Mouse (Mus musculus) CH12.LX (cell line): ENCODE measurements at regions not wholly inside any gene's neighbourhood (a gene's known extent, or its start where the extent isn't known, plus 50 kb on each side); places are given as distances from the start of the nearest gene placed in this dataset.

ENCODE experiments used
- DNase-seq: peaks from one replicate; pipeline ENCODE4 v3.0.0-alpha.2; 2013; ENCODE audit errors: extremely low read depth
- H3K27ac ChIP-seq: 2 replicates; pipeline ENCODE4 v1.5.1; 2012; ENCODE audit warnings: low read depth, mild to moderate bottlenecking, control low read depth, moderate library complexity; ENCODE audit not compliant: insufficient read depth
- H3K27me3 ChIP-seq: replicated peaks from 2 replicates; pipeline ENCODE3; 2012; ENCODE audit warnings: inconsistent platforms
- H3K36me3 ChIP-seq, 2 experiments: replicated peaks in 1 of 2; 2 replicates each; pipeline versions ENCODE3 to v1.6.1; 2012; ENCODE audit warnings: inconsistent platforms in 1 of 2, low read length in 1 of 2, mild to moderate bottlenecking in 1 of 2, mixed read lengths in 1 of 2, moderate library complexity in 1 of 2; ENCODE audit not compliant: control insufficient read depth in 1 of 2, insufficient read depth in 1 of 2
- H3K4me1 ChIP-seq, 2 experiments: 2 replicates each; pipeline ENCODE4 v1.6.1; 2012; ENCODE audit warnings: inconsistent platforms in 1 of 2, moderate library complexity in 1 of 2; ENCODE audit not compliant: insufficient read depth in 2 of 2, control insufficient read depth in 1 of 2
- H3K4me2 ChIP-seq: 2 replicates; pipeline ENCODE4 v1.6.1; 2012; ENCODE audit warnings: low read depth, mild to moderate bottlenecking, control low read depth; ENCODE audit not compliant: poor library complexity, insufficient read depth, severe bottlenecking
- H3K4me3 ChIP-seq, 3 experiments: fragments of 150-350 bp in 1 of 3; sonication (generic) in 1 of 3; replicated peaks in 1 of 3; 2 replicates each; pipeline versions ENCODE3 to v1.5.1; 2011 to 2012; ENCODE audit warnings: low read depth in 2 of 3, low read length in 2 of 3, mild to moderate bottlenecking in 2 of 3, moderate library complexity in 2 of 3, control low read depth in 1 of 3, improper control_type of control experiment in 1 of 3, inconsistent platforms in 1 of 3, mixed read lengths in 1 of 3; ENCODE audit not compliant: poor library complexity in 1 of 3
- H3K79me2 ChIP-seq: replicated peaks from 2 replicates; pipeline ENCODE4 v1.6.1; 2012; ENCODE audit warnings: mild to moderate bottlenecking, moderate library complexity; ENCODE audit not compliant: control insufficient read depth, poor library complexity, insufficient read depth, severe bottlenecking; ENCODE audit errors: extremely low read depth
- H3K9ac ChIP-seq: 2 replicates; pipeline ENCODE4 v1.6.1; 2012; ENCODE audit warnings: low read depth, mild to moderate bottlenecking, control low read depth, moderate library complexity; ENCODE audit not compliant: insufficient read depth
- H3K9me3 ChIP-seq: replicated peaks from 2 replicates; pipeline ENCODE3; 2012; ENCODE audit warnings: low read length, inconsistent platforms, mixed read lengths
- BHLHE40 ChIP-seq: IDR thresholded peaks from 2 replicates; pipeline ENCODE4 v1.6.1; 2011; ENCODE audit warnings: mild to moderate bottlenecking, low read depth, low read length, improper control_type of control experiment
- ELF1 ChIP-seq: IDR thresholded peaks from 2 replicates; pipeline ENCODE4 v1.6.1; 2014; ENCODE audit warnings: low read depth, mild to moderate bottlenecking, inconsistent platforms, low read length, improper control_type of control experiment
- GABPA ChIP-seq: IDR thresholded peaks from 2 replicates; pipeline ENCODE4 v1.6.1; 2012; ENCODE audit warnings: low read depth, low read length, improper control_type of control experiment, inconsistent platforms; ENCODE audit not compliant: insufficient replicate concordance
- HCFC1 ChIP-seq: IDR thresholded peaks from 2 replicates; pipeline ENCODE4 v1.6.1; 2012; ENCODE audit warnings: low read depth, mild to moderate bottlenecking, inconsistent platforms, low read length, improper control_type of control experiment
- JUN ChIP-seq: IDR thresholded peaks from 2 replicates; pipeline ENCODE4 v1.6.1; 2011; ENCODE audit warnings: low read depth, mild to moderate bottlenecking, low read length, improper control_type of control experiment, moderate library complexity; ENCODE audit not compliant: insufficient read depth
- KAT2A ChIP-seq: IDR thresholded peaks from 2 replicates; pipeline ENCODE4 v1.6.1; 2012; ENCODE audit warnings: low read length, improper control_type of control experiment, inconsistent platforms; ENCODE audit not compliant: insufficient replicate concordance
- MXI1 ChIP-seq: IDR thresholded peaks from 2 replicates; pipeline ENCODE4 v1.6.1; 2011; ENCODE audit warnings: mild to moderate bottlenecking, low read depth, low read length, improper control_type of control experiment
- NRF1 ChIP-seq: IDR thresholded peaks from 2 replicates; pipeline ENCODE4 v1.6.1; 2014; ENCODE audit warnings: low read depth, mild to moderate bottlenecking, inconsistent platforms, low read length, improper control_type of control experiment, moderate library complexity
- POLR2AphosphoS2 ChIP-seq: IDR thresholded peaks from 2 replicates; pipeline ENCODE4 v1.6.1; 2011; ENCODE audit warnings: low read depth, low read length, improper control_type of control experiment
- RAD21 ChIP-seq: IDR thresholded peaks from 2 replicates; pipeline ENCODE4 v1.6.1; 2011; ENCODE audit warnings: low read depth, mild to moderate bottlenecking, low read length, improper control_type of control experiment, moderate library complexity
- RCOR1 ChIP-seq: conservative IDR thresholded peaks from 2 replicates; pipeline ENCODE4 v1.6.1; 2012; ENCODE audit warnings: low read depth, mild to moderate bottlenecking, inconsistent platforms, low read length, improper control_type of control experiment
- TCF12 ChIP-seq: IDR thresholded peaks from 2 replicates; pipeline ENCODE4 v1.6.1; 2014; ENCODE audit warnings: low read depth, mild to moderate bottlenecking, inconsistent platforms, low read length, improper control_type of control experiment
- ZNF384 ChIP-seq: IDR thresholded peaks from 2 replicates; pipeline ENCODE4 v1.6.1; 2012; ENCODE audit warnings: low read depth, low read length, improper control_type of control experiment, inconsistent platforms
- dilution Hi-C: fragments of 300-500 bp; cut with MboI; formaldehyde crosslinking; loops from 2 replicates; pipeline ENCODE4 v1.14.3; 2020; ENCODE audit warnings: low sequenced_read_pairs; ENCODE audit not compliant: extremely low pct_unique_long_range_greater_than_20kb, extremely low pct_ligation_motif_present
- in situ Hi-C: fragments of 300-500 bp; cut with MboI; formaldehyde crosslinking; loops from 3 replicates; pipeline ENCODE4 v1.14.3; 2019; ENCODE audit warnings: low sequenced_read_pairs, low pct_ligation_motif_present, low pct_unique_long_range_greater_than_20kb, mixed read lengths

DNA sequence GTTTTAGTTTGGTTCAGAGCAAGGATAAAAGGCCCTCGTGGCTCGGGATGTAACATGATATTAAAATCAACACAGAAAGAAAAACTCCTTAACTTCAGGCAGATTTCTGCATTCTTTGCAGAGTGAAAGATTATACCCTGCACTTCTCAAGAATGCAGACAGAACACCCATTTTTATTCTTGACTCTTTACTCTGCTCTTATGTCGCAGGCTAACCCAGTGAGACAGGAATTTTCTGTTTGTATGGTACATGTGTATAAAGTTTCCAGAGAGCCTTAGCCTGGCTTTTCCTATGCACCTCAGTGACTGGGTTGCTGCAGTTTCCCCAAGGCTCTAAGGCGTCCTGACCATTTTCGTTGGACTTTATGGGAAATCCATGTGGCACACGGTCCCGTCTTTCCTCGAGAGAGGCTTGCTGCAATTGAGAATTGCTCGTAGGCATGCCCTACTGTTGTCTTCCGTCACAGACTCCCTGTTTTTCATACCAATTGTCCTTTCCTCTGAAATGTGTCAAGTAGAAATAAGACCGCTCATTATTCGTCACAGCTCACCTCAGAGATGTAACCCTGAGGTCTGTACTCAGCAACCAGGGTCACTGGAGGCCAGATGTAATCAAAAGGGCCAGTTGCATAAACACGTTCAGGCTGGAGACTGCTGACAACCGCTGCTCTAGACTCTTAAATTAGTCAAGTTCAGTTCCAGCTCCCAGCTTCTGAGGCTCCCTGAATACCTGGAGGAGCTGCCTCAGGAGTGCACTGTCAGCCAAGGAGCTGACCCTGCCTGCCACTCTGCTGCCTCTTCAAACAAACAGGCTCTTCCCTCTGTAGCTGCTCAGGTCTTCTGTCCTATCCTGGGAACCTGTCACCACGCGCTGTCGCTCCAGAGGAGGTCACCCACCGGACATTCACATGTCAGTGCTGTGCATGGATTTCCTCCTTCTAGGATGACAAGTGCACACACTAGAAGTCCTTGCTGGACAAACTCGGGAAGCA lies 160.2 kb upstream of the Cops8 start:
- no peak overlapping the region for H3K27ac ChIP-seq
- H3K4me2 ChIP-seq, result no peak overlapping the region
- H3K27me3 ChIP-seq, result peaks cover 4% of the 10 kb centered on the region
- in situ Hi-C loops, result no loop called here
- DNase-seq, result no peak
- no peak overlapping the region for H3K4me3 ChIP-seq
- dilution Hi-C loops, result no loop called here
- no peaks in the 10 kb centered on the region for H3K79me2 ChIP-seq
- H3K9ac ChIP-seq, result no peak overlapping the region
- H3K9me3 ChIP-seq, result no peaks in the 10 kb centered on the region
- no peaks in the 10 kb centered on the region for H3K36me3 ChIP-seq
- H3K4me1 ChIP-seq, result no peaks in the 10 kb centered on the region
- no peak for TF ChIP-seq MXI1
- TF ChIP-seq JUN, result no peak
- TF ChIP-seq GABPA, result no peak
- no peak for TF ChIP-seq ELF1
- TF ChIP-seq KAT2A, result no peak
- no peak for TF ChIP-seq TCF12

GRCm38 (mm10) chr1:90449571-90450226 lies 153.1 kb upstream of the Cops8 start:
- TF ChIP-seq POLR2AphosphoS2 (no peak), GABPA (no peak), NRF1 (no peak), BHLHE40 (no peak), ZNF384 (no peak), RCOR1 (no peak), RAD21 (no peak), ELF1 (no peak), KAT2A (no peak), HCFC1 (no peak)
- Histone ChIP-seq H3K36me3 (no peaks in the 10 kb centered on the region), H3K27ac (no peak overlapping the region), H3K79me2 (no peaks in the 10 kb centered on the region), H3K4me1 (no peaks in the 10 kb centered on the region), H3K4me3 (no peak overlapping the region), H3K9ac (no peak overlapping the region), H3K9me3 (peaks cover 3% of the 10 kb centered on the region), H3K27me3 (no peaks in the 10 kb centered on the region), H3K4me2 (no peak overlapping the region)
- dilution Hi-C loops, result no loop called here
- in situ Hi-C loops, result no loop called here
- DNase-seq, result no peak
